Mouse (Mus musculus) T-cell, adult 66 days (primary cell): ENCODE data around the gene Sltm. TPM values are rescaled to one million over a fixed set of nuclear protein-coding genes. Genes with fewer than 3 reads are reported as not detected.

Experiments used
- total RNA-seq, 2 experiments: library from RNA; stranded (reverse); gene quantifications; 3 replicates in 1 of 2; 4 replicates in 1 of 2; pipeline ENCODE4 v1.2.4; 2023

The Sltm gene
- 100 to 1,000 TPM; 130 to 131 TPM for total RNA-seq

DNA sequence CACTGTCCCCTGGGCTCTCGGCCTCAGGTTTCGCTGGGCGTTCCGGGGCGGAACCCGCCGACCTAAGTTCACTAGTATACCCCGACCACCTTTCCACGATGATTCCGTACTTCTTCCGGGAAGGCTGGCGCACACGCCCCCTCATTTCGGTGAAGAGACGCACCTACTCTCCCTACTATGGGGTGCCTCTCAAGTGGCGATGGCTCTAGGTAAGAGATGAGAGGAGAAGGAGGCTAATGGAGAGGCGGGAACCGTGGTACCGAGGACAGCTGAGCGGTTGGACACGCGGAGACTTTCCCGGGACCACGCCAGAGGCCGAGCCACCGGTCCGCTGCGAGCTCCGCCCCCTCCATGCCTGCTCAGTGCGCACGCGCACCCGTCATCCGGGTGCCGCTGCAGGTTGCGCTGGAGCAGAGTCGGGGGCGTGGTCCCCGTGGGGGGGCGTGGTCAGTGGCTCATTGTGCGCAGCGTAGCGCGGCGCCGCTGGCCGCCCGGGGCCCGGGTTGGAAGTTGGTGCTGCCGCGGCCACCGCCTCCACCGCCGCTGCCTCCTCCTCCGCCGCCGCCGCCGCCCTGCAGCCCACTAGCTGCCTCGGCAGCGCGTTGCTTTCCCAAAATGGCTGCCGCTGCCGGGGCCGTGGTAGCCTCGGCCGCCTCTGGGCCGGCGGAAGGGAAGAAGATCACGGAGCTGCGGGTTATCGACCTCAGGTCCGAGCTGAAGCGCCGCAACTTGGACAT, at the start of gene Sltm:
Gene Sltm, plus strand, starts transcription at position 450 of the 737 bp plus-strand sequence.

DNA sequence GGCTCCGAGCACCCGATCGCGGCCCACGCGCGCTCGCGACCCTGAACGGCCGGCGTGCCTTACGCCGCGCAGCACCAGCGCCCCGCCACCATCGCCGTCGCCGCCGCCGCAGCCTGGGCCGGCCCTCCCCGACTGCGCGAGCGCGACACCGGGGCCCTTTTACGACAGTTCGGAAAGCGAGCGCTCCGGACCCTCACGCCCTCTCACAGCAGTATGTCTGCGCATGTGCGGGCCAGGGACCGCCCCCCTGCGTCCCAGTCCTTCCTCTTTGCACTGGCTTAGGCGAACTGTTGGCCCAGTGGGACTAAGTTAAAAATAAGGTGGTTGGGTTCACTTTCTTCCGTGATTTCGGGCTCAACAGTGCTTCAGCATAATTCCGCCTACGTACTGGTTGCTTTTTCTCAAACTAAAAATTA, 38.9 kb upstream of the Sltm start, which contains the start of gene Rnf111:
Gene Rnf111, minus strand, starts transcription at position 100 of the 416 bp plus-strand sequence.

Other genes starting within 250 kb of the Sltm start
- 1 to 10 TPM; 2.5 to 6.1 TPM for gene Ccnb2, start 121.2 kb upstream of the Sltm start, total RNA-seq
- gene Rnf111, start 39.0 kb upstream of the Sltm start, total RNA-seq: 10 to 100 TPM; 69.8 to 75.7 TPM
- gene Gm10642, start 113.5 kb downstream of the Sltm start, total RNA-seq: 1 to 10 TPM; 2.7 TPM
- gene Mindy2, start 114.4 kb downstream of the Sltm start, total RNA-seq: 10 to 100 TPM; 29.8 to 34.3 TPM
- gene Adam10, start 136.2 kb downstream of the Sltm start, total RNA-seq: 10 to 100 TPM; 69.6 to 73.9 TPM